Mouse (Mus musculus): ENCODE results near the gene Dusp15. TPM values are rescaled to one million over a fixed set of nuclear protein-coding genes. Genes with fewer than 3 reads are reported as not detected.

Gene Dusp15
- polyA plus RNA-seq, 1 experiment from 2014 or later = 0.36 TPM

DNA sequence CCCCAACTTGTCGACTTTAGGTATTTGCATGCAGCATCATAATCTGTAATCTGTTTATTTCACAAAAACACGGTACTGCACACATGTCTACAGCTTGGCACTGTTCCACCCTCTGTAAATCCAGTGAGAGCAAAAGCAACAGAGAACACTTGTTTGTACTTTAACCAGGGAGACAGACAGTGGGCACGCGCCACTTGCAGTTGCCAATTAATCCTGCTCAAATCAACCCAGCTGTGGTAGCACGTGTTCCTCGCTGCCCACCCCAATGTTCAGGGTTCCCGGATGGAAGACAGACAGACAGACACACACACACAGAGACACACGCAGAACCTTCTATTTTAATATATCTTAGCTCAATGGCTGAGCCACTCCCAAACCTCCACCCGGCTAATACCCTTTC lies 55.7 kb downstream of the Dusp15 start:
- no peak for TF ChIP-seq CTCF (IDR thresholded peaks at IDR 0.05)
- H3K27me3 ChIP-seq = no peaks in the 10 kb centered on the region
- in situ Hi-C loops (cut with MboI; ENCODE audit: low pct_unique_long_range_greater_than_20kb) = no loop called here
- CTCF ChIA-PET = no interaction called here
- DNase-seq (ENCODE audit: low read depth, low spot score) = no peak
- POLR2A ChIA-PET = no interaction called here
- no peak for ATAC-seq

Other genes with a start within 250 kb of the Dusp15 start
- 117 TPM for gene Id1, start 215.4 kb downstream of the Dusp15 start, polyA plus RNA-seq (2021)
- 0.14 TPM for gene Cox4i2, start 197.5 kb downstream of the Dusp15 start, polyA plus RNA-seq (2021)
- gene Bcl2l1, start 120.0 kb downstream of the Dusp15 start, polyA plus RNA-seq (2021) = 133 TPM
- 55.7 TPM for gene Tpx2, start 103.7 kb downstream of the Dusp15 start, polyA plus RNA-seq (2021)
- 0.08 TPM for gene Mylk2, start 40.3 kb downstream of the Dusp15 start, polyA plus RNA-seq (2021)
- 0.04 TPM for gene Foxs1, start 18.5 kb downstream of the Dusp15 start, polyA plus RNA-seq (2021)
- gene Ttll9, start 10.8 kb upstream of the Dusp15 start, polyA plus RNA-seq (2021) = 0.45 TPM
- 131 TPM for gene Pdrg1, start 63.7 kb upstream of the Dusp15 start, polyA plus RNA-seq (2021)
- gene Xkr7, start 80.2 kb upstream of the Dusp15 start, polyA plus RNA-seq (2021) = not detected
- not detected for gene Ccm2l, start 114.3 kb upstream of the Dusp15 start, polyA plus RNA-seq (2021)
- 1.3 TPM for gene Hck, start 156.8 kb upstream of the Dusp15 start, polyA plus RNA-seq (2021)
- gene Tm9sf4, start 209.6 kb upstream of the Dusp15 start, polyA plus RNA-seq (2021) = 95.3 TPM

All from Patski (cell line).